Mouse (Mus musculus) retina, postnatal 7 days (tissue): Measurements from ENCODE around the gene Mrps17.
"Not testable (repeated sequence)": the region's sequence is repeated elsewhere in the genome, so short reads cannot be mapped to it uniquely, and the experiment has no call there.

Experiments
- DNase-seq: peaks from one replicate; pipeline ENCODE4 v3.0.0-alpha.2; 2012; ENCODE audit warnings: low read depth, low spot score

Gene Mrps17

DNA sequence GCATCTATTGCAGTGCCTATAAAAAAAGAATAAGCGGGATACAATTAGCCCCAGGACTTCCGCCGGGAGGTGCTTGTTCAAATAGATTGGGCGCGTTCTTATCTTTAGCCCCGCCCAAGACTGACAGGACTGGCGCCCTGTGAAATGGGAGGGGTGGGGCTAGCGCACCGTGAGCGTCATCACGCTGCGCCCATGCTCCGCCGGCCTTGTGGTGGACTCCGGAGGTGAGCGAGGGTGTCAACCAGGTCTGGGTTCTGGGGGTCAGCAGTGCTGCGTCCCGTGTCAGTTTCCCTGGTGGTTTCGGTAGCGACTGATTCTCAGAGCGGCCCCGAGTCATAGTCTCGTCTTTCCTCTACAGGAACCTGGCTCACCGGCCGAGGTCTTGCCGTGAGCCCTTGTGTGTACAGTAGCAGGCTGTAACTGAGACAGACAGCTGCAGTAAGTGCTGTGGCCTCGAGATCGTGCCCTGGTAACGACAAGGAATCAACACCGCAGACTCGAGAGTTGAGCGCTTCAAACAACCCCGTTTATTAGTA lies at the start of gene Mrps17:
Mrps17 (plus strand) TSS at position 172 of the 536 bp plus-strand sequence.
- peak; percentile 83 for DNase-seq

DNA sequence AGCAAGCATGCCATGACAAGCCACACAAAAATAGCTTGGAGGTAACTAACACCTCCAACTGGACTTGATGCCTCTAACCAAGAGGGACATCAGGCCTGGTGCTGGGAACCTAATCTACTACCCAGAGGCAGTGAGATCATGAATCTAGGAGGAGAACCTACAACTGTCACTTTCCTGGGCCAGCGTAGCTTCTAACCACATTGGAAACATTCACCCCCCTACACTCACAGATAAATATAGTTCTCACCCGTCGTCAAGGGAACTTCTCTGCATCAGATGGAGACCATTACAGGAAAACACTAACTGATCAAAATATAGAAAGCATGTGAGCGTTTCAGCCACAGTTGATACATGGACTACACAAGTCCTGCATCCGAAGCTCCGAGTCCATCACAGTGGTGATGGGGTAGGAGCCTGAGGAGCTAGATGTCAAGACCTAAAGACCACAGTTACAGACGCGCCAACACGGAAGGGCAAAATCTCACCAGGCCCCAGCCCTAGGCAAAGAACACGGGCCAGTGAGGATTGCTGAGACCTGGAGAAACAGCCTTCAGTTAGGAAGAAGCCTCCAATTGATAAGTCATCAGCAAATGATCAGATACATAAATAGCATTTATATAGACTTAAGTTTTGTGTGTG lies 48.9 kb upstream of the Mrps17 start:
- no peak for DNase-seq

DNA sequence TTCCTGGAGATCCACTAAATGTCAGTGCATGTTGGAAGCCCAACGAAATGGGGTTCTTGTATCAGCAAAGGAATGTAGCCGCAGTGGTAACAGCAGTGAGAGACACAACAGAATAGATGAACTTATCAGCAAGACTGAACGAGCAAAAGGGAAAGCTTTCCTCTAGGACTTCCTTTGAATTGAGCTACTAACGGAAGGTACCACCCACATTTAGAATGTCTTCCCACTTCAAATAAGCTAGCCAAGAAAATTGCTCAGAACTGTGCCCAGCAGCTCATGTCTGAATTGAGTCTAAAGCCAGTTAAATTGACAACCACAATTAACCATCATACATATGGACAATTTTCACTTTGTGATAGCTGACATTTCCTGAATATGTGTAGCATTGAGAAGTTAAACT lies 47.4 kb upstream of the Mrps17 start:
- DNase-seq, result no peak

DNA sequence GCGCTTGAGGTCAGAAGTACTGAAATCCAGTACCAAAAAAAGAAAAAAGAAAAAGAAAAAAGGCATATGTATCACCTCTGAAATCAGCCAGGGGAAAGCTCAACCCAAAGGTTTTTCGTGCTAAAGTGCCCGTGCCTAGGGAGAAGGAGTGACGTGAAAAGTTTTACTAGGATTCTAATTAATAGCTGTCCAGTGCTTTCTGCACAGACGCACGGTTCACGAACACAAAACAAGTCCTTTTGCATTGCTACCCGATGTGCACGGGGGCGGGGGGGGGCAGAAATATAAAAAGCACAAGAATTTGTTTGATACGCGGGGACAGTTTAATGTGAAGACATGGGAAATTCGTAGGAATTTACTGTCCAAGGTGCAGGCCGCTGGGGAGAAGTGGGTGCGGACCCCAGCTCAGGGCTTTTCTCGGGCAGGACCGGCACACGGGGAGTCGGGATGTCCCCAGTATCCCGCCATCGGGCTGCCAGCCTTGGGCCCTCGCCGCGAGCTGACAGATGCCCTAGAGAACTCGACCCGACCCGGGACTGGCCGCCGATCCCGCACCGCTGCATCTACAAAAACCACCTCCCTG lies 45.8 kb upstream of the Mrps17 start:
- no peak for DNase-seq

DNA sequence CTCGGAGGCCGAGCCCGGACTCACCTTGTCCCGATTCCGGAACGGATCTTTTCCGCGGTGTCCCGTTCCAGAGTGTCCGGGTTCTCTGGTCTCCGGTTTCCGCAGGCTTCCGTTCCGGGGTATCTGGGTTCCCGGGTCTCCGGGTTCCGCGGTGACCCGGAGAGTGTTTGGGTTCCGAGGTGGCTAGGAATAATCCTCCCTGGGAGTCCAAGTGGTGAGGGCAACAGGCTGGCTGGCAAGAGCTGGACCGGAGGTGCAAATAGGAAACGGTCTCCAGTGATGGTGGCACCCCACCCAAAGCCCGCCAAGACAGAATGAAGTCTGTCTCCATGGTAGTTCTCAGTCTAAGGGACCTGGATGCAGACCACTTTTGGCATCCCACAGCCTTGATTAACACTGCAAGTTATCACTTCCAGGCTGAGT lies 45.2 kb upstream of the Mrps17 start, which contains the start of gene Zfp11:
Zfp11 (minus strand) TSS at position 64 of the 423 bp plus-strand sequence.
- DNase-seq, result peak; percentile 77

DNA sequence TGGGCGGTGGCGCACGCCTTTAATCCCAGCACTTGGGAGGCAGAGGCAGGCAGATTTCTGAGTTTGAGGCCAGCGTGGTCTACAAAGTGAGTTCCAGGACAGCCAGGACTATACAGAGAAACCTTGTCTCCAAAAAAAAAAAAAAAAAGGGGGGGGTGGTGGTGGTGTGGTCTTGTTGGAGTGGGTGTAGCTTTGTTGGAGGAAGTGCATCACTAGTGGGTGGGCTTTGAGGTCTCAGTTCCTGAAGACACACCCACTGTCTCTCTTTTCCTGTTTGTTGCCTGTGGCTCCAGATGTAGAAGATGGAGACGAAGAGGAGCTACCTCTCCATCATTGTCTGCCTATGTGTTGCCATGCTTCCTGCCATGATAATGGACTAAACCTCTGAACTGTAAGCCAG lies 30.2 kb upstream of the Mrps17 start:
- not testable (repeated sequence) for DNase-seq

DNA sequence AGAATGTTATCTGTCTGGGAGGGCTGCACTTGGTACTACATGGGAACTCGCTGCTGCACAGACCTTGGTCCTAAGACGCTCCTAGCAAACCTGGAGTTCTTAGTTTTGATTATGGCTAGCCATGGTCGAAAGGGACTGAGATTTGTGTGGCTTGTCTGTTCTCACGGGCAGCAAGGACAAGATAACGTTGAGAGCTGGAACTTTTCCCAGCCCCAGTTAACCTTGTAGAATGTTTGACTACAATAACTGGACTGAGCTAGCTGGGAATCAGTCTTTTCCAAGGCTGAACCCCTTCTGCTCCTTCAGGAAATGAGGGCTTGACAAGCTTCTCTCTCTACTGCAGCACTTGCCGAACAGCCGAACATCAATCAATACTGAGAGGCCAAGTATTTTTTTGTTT lies 27.7 kb upstream of the Mrps17 start:
- no peak for DNase-seq

DNA sequence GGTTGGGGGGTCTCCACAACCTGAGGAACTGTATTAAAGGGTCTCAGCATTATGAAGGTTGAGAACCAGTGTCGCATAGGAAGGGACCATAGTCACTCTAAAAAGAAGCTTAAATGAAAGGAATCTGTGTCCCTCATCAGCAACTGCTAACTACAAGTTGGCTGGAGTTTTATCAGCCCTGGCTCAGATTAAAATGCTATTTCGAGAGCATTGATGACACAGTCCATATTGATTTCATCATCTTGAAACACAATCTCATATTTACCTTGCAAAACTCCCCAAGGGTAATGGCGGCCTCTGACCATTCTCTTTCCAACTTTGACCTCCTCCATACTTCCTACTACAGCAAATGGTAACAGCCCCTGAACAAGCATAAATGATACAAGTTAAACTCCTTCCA lies 24.8 kb upstream of the Mrps17 start:
- no peak for DNase-seq

DNA sequence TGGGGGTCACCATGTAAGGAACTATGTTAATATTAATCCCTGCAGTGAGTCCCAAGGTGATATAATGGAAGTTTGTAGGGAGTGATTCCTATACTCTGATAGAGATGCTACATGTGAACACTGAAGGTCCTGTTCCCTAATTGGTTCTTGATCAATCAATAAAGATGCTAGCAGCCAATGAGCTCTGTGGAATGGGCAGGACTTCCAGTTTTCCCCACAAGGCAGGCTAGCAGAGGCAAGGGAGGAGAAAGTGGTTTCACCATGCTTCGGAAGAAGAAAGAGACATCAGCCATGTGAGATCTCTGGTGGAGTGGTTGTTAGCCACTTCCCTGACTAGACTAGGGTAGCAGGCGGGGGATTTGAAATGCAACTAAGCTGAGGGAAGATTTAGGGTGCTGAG lies 14.8 kb upstream of the Mrps17 start:
- no peak for DNase-seq

DNA sequence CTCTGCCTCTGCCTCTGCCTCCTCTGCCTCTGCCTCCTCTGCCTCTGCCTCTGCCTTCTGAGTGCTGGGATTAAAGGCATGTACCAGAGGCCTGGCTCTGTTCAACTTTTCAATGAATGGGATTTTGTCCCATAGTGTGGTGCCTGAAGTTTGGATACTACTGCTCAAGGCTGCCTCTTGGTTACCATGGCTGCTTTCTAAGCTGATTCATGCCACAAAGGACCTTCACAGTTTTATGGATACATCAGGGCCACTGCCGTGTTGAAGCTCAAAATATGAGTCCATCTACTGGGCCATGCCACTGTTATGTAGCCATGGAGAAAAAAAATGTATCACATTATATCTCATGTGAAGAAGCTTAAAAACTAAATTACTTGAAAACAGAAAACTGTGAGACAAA lies 13.6 kb upstream of the Mrps17 start:
- DNase-seq, result no peak

DNA sequence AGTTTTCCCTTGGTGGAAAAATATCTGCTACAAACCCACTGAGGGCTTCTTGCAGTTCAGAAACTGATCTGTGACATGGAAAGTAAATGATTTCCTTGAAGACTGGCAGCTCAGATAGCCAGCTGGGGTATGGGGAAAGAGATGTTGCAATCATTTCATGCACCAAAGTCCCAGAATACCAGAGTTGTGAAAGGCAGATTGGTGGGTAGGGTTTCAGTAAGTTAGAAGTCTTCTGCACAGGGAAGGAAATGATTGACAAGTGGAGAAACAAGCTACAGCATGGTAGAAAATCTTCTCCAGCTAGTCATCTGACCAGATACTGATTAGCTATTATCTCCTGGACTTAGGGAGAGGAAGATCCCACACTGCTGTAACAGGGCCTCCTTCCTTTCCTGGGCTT lies 11.9 kb upstream of the Mrps17 start:
- DNase-seq, result no peak

DNA sequence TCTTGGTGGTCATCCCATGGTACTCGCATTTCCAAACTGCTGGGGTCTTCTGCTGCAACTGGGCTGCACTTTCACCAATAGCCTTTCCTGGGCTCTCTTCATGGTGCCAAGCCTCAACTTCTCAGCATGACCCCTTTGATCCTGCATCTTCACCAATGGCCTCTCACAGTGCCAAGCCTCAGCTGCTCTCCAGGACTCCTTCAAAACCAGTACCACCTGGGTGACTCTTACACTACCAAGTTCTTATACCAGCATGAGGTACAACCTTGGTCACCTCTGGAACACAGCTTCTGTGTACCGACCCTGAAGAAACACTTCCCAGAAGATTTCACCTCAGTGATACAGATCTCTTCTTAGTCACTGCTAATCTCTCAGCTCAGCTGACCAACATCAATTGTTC lies 6.9 kb upstream of the Mrps17 start, which contains the start of gene Sept14:
Sept14 (minus strand) TSS at position 101 of the 400 bp plus-strand sequence.
- no peak for DNase-seq

DNA sequence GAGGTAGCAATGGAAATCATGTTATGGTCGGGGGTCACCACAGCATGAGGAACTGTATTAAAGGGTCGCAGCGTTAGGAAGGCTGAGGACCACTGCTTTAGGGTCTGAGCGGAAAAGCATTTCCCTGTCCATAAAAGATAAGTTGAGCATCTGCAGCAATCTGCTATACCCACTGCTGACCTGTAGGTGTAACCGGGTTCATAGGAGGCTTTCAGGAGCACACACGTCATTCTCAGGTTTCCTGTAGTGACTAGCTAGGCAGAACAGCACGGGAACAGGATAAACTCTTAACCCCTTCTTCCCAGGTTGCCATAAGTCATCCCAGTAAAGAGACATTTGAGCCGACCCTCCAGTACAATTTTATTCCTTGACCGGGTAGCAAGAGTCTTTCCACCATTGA lies 1.7 kb downstream of the Mrps17 start:
- DNase-seq, result no peak

DNA sequence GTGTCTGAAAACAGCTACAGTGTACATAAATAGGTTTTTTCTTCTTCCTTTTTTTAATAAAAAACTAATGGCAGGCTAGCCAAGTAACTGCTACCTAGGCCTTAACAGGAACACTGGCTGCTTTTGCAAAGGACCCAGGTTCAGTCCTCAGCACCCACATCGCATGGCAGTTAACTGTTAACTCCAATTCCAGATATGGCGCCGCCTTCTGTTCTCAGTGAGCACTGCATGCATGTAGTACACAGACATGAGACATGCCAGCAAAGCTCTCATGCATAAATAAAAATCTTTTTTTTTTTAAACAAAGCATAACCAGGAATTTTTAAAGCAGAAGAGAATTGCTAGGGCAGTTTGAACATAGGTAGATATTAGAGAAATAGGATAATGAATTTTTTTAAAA lies 4.9 kb downstream of the Mrps17 start:
- DNase-seq, result no peak

DNA sequence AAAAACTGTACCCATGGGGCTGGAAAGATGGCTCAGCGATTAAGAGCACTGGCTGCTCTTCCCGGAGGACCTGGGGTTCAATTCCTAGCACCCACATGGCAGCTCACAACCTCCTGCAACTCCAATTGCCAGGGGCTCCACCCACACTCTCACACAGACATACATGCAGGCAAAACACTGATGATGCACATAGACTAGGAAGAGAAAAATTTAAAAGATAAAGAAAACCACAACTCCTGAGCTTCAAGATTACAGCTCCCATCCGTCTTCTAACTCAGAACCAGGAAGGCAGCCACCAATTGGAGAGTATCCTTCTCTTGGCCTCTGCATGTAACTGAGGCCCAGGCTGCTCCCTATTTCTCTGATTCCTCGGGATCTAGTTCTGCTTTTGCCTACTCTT lies 9.0 kb downstream of the Mrps17 start:
- no peak for DNase-seq

DNA sequence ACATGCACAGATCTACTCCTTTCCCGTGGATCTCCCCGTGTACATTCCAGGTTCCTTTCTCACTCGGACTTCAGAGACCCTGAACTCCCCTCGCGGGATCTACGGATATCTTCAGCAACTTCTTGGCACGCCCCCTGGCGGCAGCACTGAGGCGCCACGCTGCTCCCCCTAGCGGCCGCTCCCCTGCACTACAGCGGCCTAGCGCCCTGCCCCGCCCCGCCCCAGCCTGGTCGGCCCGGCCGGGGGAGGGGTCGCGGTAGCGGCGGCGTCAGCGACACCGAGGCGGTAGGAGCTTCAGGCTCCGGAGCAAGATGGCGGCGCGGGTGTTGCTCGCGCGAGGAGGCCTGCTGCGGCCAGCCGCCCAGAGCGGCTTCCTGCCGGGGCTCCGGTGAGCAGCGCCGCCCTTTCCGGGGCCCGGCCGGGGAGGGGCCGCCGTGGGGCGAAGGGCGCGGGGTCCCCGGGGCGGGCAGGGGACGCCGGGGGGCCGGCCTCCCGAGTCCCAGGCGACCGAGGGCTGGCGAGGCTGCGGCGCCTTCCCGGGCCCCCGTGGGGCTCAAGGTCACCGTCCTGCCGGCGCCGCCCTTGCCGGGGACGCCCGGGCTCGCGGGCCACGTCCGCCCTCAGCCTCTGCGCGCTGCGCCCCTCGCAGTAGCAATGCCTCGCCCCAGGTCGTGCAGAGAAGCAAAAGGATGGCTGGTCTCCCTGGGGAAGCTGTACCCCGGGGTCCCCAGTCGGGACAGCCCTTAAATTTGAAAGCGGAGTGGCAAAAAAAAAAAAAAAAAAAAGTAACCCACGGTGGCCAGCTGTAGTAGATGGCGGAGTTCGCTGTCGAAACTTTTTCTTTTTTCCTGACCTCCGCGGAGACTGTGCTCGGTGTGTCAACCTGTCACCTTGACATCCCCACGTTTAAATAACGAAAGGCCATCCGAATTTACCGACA lies 9.8 kb downstream of the Mrps17 start, which contains the start of gene Nipsnap2:
Nipsnap2 (plus strand) TSS at position 230 of the 940 bp plus-strand sequence.
- peak; percentile 82 for DNase-seq

DNA sequence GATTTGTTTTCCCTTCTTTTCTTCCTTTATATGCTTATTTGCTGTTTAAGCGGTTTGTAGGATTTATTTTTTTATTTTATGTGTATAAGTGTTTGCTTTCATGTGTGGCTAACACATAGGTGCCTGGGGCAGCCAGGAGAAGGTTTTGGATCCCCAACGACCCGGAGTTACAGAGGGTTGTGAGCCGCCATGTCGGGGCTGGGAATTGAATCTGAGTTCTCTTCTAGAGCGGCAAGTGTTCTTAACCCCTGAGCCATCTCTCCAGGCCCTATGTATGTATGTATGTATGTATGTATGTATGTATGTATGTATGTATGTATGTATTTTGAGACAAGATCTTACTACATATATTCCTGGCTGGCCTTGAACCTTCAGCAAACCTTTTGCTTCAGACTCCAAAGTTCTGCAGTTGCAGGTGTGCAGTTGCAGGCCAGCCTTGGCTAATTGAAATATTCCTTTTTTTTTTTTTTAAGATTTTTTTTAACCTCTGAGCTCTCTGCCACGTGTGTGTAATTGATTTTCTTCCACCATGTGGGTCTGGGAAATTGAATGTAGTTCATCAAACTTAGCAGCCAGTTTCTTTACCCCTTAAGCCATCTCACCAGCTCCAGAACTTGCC lies 10.6 kb downstream of the Mrps17 start:
- no peak for DNase-seq

DNA sequence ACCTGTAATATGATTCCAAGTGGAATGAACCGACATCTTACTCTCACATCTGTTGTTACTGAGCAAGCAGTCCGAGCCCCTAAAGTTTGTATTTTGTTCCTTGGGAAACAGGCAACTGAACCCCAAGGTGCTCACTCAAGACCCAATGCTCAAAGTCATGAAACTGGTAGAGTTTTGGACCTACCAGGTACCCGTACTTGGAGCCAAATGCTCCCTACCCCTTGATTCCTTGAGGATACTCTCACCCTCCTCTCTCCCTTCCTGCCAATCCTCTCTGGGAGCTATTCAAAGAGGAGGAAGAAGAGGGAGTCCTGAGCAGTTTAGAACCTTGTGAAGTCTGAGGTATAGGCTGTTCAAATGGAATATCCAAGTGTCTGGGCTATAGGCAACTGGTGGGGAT lies 11.5 kb downstream of the Mrps17 start:
- no peak for DNase-seq

DNA sequence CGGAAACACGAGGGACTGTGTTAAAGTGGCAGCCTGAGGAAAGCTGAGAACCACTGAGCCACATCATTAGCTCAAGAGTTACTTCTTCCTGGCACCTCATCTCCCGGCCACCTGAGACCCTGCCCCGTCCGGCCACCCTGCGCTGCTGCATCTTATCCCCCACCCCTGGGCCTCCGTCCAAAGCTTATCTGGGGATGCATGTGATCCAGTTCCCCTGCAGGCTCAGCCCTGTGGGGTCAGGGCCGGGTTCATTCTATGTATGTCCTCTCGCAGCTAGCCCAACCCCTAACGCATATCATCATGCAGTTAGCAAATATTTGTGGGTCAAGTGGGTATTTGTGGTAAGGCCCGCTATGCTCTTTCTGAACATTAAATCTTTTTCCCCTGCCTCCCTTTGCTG lies 14.0 kb downstream of the Mrps17 start:
- DNase-seq, result no peak

DNA sequence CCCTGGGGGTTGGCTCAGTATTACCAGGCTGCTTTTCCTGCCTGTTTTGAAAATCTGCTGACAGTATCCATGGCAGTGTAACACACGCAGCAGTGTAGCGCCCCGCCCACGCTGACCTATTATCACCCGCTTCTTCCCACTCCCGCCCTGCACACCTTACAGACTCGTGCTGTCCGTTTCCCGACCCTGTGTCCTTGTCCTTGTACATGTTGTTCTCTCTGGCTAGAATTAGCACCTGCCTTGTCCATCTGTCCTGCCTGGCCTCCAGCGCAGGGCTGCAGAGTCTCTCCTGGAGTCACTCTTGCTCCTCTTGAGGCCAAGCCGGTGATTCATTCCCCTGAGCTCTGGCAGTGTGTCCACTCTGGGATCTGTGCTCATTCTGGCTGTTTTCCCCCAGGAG lies 15.0 kb downstream of the Mrps17 start:
- no peak for DNase-seq

DNA sequence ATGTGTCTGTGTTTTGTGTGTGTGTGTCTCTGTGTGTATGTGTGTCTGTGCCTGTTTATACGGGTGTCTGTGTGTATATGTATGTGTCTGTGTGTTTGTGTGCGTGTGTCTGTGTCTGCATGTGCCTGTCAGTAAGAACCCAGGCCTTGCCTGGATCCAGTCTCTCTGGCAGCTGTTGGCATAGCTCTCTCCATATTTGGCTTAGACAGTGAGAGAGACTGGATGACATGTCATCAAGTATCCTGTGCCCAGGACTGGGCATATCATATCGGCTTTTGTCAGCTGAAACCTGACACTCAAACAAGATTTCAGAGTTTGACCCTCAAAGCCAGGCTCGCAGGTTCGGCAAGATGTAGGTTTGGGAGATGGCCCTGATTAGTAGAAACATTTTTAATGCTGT lies 15.7 kb downstream of the Mrps17 start:
- no peak for DNase-seq

DNA sequence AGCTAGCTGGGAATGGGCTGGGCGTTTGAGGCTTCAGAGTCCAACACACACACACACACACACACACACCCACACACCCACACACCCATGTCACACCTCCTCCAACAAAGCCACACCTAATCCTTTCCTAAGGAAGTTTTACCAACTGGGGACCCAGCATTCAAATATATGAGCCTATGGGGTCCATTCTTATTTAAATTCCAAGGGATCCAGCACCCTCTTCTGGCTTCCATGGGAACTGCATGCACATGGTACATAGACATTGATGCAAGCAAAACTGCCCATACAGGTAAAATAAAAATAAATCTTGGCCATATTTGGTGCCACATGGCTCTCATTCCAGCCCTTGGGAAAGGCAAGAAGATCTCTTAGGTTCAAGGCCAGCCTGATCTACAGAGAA lies 25.7 kb downstream of the Mrps17 start:
- DNase-seq, result no peak
